9 mouse cellular contexts compared by ENCODE assay signal in genomic region chr4:140610841-140611609, GRCm38 (mm10). TPM values are rescaled to one million over a fixed set of nuclear protein-coding genes. Genes with fewer than 3 reads are reported as not detected.
A peak's percentile ranks its signal among the peaks of the same experiment; 100 is the strongest.
DNase-seq lines count a peak whose midpoint lies in the region; ATAC-seq and TF ChIP-seq lines count a peak whose summit lies in the region.
"Had no signal": no experiment of that assay in that cellular context is flagged by ENCODE, and none has a peak within 500 bp of the region (broad histone marks: within the 10 kb centered on the region; RNA-seq: fewer than 3 reads in every experiment).

No protein-coding gene starts in this region.

- DNase-seq in heart, adult 8-10 months (ENCODE audit: low spot score) = no peak
- peak; percentile 67 for DNase-seq in embryonic facial prominence, embryonic 14.5 days (ENCODE audit: low spot score)
- no peak for DNase-seq in layer of hippocampus, adult 9-11 months
- DNase-seq in layer of hippocampus, postnatal 36 days = no peak
- no peak for DNase-seq in left cerebral cortex, adult 11 months (ENCODE audit: low spot score)
- DNase-seq: gastrocnemius, postnatal 10 days had no signal

- H3K27me3 ChIP-seq in heart, embryonic 11.5 days (ENCODE audit: control insufficient read depth, insufficient read depth, low read length) = no peaks in the 10 kb centered on the region
- no peaks in the 10 kb centered on the region for H3K27me3 ChIP-seq in E14TG2a.4 (ENCODE audit: insufficient read depth, low read length)
- no peaks in the 10 kb centered on the region for H3K27me3 ChIP-seq in embryonic facial prominence, embryonic 14.5 days (replicated peaks; ENCODE audit: control insufficient read depth, insufficient read depth, low read length)
- H3K27me3 ChIP-seq in limb, embryonic 13.5 days = no peaks in the 10 kb centered on the region

- no peaks in the 10 kb centered on the region for H3K36me3 ChIP-seq in heart, embryonic 11.5 days (ENCODE audit: control insufficient read depth, insufficient read depth, low read length)
- H3K36me3 ChIP-seq in E14TG2a.4 (ENCODE audit: insufficient read depth, low read length) = peaks cover 18% of the 10 kb centered on the region; the same call in 1 of the 2 replicates
- H3K36me3 ChIP-seq in embryonic facial prominence, embryonic 14.5 days (ENCODE audit: control insufficient read depth, insufficient read depth, low read length) = peaks cover 10% of the 10 kb centered on the region; the same call in 1 of the 2 replicates
- H3K36me3 ChIP-seq in limb, embryonic 13.5 days = peaks cover 66% of the 10 kb centered on the region

- ATAC-seq in heart, embryonic 11.5 days (replicated peaks; ENCODE audit: insufficient number of reproducible peaks, low FRiP score, low TSS enrichment) = no peak
- ATAC-seq in embryonic facial prominence, embryonic 14.5 days (ENCODE audit: low read depth) = peak; percentile 33; the same call in 1 of the 2 replicates
- peak; percentile 46; the same call in 1 of the 2 replicates for ATAC-seq in limb, embryonic 13.5 days (ENCODE audit: low FRiP score, low read depth)

- 0 out of 2 replicates have a peak overlapping the region, but pooled peaks have one; percentile 39 for H3K9ac ChIP-seq in heart, embryonic 11.5 days (ENCODE audit: low read depth, low read length)
- H3K9ac ChIP-seq in embryonic facial prominence, embryonic 14.5 days (ENCODE audit: low read depth, low read length) = 0 out of 2 replicates have a peak overlapping the region, but pooled peaks have one; percentile 37
- H3K9ac ChIP-seq in limb, embryonic 13.5 days = peak overlapping the region; percentile 31; the same call in 1 of the 2 replicates

- H3K4me3 ChIP-seq in heart, embryonic 11.5 days (ENCODE audit: low read depth, low read length) = no peak overlapping the region
- peak overlapping the region; percentile 20; the same call in 1 of the 2 replicates for H3K4me3 ChIP-seq in E14TG2a.4 (replicated peaks; ENCODE audit: low read length)
- no peak overlapping the region for H3K4me3 ChIP-seq in embryonic facial prominence, embryonic 14.5 days (ENCODE audit: low read depth, low read length)
- H3K4me3 ChIP-seq in limb, embryonic 13.5 days = no peak overlapping the region

- H3K9me3 ChIP-seq in heart, embryonic 11.5 days (replicated peaks; ENCODE audit: control insufficient read depth, low read length) = no peaks in the 10 kb centered on the region
- H3K9me3 ChIP-seq in E14TG2a.4 (ENCODE audit: low read length) = no peaks in the 10 kb centered on the region
- H3K9me3 ChIP-seq in embryonic facial prominence, embryonic 14.5 days (ENCODE audit: control insufficient read depth, low read length) = no peaks in the 10 kb centered on the region
- H3K9me3 ChIP-seq in limb, embryonic 13.5 days = no peaks in the 10 kb centered on the region

- TF ChIP-seq CTCF in E14TG2a.4 (conservative IDR thresholded peaks at IDR 0.05; ENCODE audit: low read length) = no peak

- peaks cover 21% of the 10 kb centered on the region for H3K4me1 ChIP-seq in heart, embryonic 11.5 days (ENCODE audit: control insufficient read depth, insufficient read depth, low read length)
- H3K4me1 ChIP-seq in E14TG2a.4 (replicated peaks; ENCODE audit: low read depth, low read length) = peaks cover 76% of the 10 kb centered on the region
- peaks cover 20% of the 10 kb centered on the region for H3K4me1 ChIP-seq in embryonic facial prominence, embryonic 14.5 days (ENCODE audit: control insufficient read depth, insufficient read depth, low read length)
- H3K4me1 ChIP-seq in limb, embryonic 13.5 days = peaks cover 26% of the 10 kb centered on the region

- 11% methylated on average over 12 of the region's 12 CpGs for WGBS in heart, embryonic 11.5 days (ENCODE audit: insufficient replicate concordance)
- 13% methylated on average over 12 of the region's 12 CpGs for WGBS in embryonic facial prominence, embryonic 14.5 days
- WGBS in limb, embryonic 13.5 days = 11% methylated on average over 12 of the region's 12 CpGs

- no peak overlapping the region for H3K4me2 ChIP-seq in heart, embryonic 11.5 days
- H3K4me2 ChIP-seq in embryonic facial prominence, embryonic 14.5 days (ENCODE audit: low read depth, low read length) = 0 out of 2 replicates have a peak overlapping the region, but pooled peaks have one; percentile 19
- peak overlapping the region; percentile 31 for H3K4me2 ChIP-seq in limb, embryonic 13.5 days (replicated peaks)

- peak overlapping the region; percentile 50 for H3K27ac ChIP-seq in heart, embryonic 11.5 days (ENCODE audit: low read depth, low read length)
- H3K27ac ChIP-seq in embryonic facial prominence, embryonic 14.5 days (replicated peaks; ENCODE audit: low read depth, low read length) = peak overlapping the region; percentile 65
- H3K27ac ChIP-seq in limb, embryonic 13.5 days = peak overlapping the region; percentile 90

RNA-seq across cellular contexts. Expression of gene Arhgef10l, which starts 54.8 kb away (rescaled TPM):
- 9.7 and 12.9 TPM in 2 replicates for polyA plus RNA-seq in heart, embryonic 11.5 days (2014; fragmentation: Nextera tagmentation; extraction: Ambion mirVana)
- total RNA-seq in heart, adult 8-10 months (2022) = 10 to 100 TPM; 59.6 to 80.5 (median 71.9) TPM
- polyA plus RNA-seq in embryonic facial prominence, embryonic 14.5 days (2014; fragmentation: Nextera tagmentation; extraction: Ambion mirVana) = 13.4 and 14.8 TPM in 2 replicates
- polyA plus RNA-seq in limb, embryonic 13.5 days (2015; fragmentation: Nextera tagmentation; extraction: Ambion mirVana) = 14.9 TPM in 2 replicates
- 10 to 100 TPM; 41.7 to 43.9 TPM for total RNA-seq in layer of hippocampus, postnatal 36 days (2021)
